Mouse (Mus musculus) cerebellum, adult 2 months (tissue): ENCODE data around the gene Kctd10.

ENCODE experiments used
- CTCF ChIP-seq: fragments of 200-500 bp; IDR thresholded peaks from 2 replicates; pipeline ENCODE4 v1.5.1; 2011; ENCODE audit warnings: low read depth, mild to moderate bottlenecking, control low read depth, low read length, moderate library complexity, borderline replicate concordance; ENCODE audit not compliant: insufficient read depth
- POLR2A ChIP-seq: fragments of 200-500 bp; IDR thresholded peaks from 2 replicates; pipeline ENCODE4 v1.6.1; 2011; ENCODE audit warnings: low read length, control low read depth, borderline replicate concordance; ENCODE audit not compliant: insufficient read depth

DNA sequence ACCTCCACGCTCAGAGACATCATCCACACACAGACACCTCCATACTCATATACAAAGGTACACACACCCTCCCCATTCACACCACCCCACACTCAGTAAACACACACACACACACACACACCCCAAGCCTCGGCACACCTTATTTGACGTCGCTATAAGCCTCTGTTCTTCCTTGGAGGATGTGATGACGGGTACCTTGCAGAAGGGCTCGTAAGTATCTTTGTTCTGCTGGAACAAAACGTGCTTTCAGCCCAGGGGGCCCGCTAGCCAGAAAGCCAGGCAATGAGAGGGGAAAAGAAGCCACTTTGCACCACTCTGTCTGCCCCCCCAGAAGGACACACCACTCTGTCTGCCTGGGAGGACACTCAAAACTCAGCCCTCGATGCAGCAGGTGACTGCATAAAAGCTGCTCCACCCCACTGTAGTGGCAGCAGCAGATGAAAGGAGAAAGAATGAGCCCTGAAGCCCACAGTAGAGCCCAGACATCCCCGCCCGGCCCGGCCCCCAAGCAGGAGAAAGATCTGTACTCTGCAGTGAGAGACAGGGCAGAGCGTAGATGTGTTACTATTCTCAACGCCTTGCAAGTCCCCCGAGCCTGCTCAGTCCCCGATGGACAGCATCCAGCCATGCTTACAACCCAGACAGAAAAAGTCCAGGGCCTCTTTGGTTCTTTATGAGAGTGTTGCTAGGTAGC is 11.4 kb downstream of the Kctd10 start:
- TF ChIP-seq POLR2A: no peak
- TF ChIP-seq CTCF: no peak
